Mouse (Mus musculus) kidney, postnatal 10 days (tissue): Measurements from ENCODE around the gene Nop9.

Source experiments
- DNase-seq: peaks from one replicate; pipeline ENCODE4 v3.0.0; 2021; ENCODE audit warnings: mixed read lengths

Nop9 gene

DNA sequence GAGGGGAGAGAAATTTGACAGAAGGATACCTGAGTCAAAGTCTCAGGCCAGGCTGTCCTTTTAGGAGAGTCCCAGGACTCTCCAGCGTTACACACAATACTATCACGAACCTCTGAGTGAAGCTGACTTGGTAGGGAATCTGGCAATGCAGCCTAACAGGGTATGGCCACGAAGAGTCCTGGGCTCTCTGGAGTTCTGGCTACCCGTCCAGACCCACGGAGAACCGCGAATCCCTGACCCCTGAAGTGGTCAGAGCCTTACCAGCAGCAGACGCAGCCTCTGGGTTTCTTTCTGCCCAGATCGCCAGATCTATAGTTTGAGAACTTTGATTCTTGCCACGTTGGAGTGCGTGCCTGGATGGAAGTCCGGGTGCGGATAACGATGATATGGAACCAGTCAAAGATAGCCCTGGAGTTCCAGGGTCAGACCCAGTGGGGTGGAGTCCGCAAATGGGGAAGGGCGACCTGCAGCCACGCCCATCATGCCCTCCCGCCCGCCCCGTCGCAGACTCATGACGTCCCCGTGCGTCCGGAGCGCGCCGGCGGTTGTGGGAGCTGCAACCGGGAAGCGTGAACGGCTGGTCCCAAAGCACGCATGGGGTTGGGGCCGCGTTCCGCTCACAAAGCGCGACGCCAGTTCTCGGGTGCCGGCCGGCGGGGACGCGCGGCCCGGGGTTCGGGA, at the start of gene Nop9, which contains the start of gene Dhrs1:
Gene Nop9 (plus strand): TSS at position 514 of the 681 bp plus-strand sequence.
Gene Dhrs1 (minus strand): TSS at position 511 of the 681 bp plus-strand sequence.
- peak; percentile 94 for DNase-seq

DNA sequence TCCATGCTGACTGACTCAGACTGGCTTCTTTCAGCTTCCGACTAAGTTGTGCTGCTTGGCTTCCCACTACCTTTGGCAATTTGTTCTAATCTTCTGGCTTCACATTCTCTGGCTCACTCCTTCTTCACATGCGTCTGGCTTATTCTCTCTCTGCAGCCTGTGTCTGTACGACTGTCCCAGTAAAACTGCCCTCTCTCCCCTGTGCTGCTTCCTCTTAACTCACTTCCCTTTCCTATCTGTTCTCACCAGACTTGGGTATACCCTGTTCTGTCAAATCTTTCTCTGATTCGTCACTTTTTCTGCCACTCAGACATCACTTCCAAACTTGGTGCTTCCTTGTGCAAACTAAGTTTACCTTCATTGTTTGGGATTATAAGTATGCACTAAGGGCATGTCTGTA, 48.3 kb upstream of the Nop9 start:
- no peak for DNase-seq

DNA sequence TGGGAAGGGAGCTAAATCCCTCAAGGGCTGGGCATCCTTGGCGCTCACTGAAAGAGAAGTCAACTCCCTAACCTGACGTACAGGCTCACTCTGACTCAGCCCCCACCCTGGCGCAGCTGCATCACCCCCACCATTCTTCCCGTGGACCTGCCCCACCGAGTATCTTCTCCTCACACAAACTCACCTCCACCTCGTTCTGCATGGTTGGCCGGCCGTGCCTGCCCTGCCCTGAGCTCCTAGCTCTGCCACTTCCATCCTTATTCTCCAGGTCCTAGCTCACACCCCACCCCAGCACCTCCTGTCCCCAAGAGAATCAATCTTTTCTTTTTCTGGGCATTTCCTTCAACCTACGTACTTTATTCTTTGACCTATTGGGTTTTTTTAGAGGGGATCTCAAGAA, 44.4 kb upstream of the Nop9 start:
- no peak for DNase-seq

DNA sequence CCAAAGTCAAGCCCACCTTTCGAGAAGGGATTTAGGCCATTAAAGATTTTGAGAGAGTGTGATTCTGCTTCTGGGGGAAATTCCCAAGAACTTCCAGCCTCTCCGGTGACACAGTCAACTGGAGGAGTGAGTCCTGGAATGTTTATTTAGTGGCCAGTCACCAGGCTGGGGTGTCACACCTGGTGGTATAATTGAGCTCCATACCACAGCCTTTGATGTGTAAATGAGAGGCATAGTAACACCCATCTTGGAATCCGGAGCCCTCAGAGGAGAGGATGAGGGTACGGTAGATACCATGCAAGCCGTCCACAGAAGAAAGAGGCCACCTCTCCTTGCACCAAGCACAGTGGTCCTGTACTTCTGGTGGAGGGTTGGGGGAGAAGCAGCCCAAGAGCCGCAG, 42.7 kb upstream of the Nop9 start:
- no peak for DNase-seq

DNA sequence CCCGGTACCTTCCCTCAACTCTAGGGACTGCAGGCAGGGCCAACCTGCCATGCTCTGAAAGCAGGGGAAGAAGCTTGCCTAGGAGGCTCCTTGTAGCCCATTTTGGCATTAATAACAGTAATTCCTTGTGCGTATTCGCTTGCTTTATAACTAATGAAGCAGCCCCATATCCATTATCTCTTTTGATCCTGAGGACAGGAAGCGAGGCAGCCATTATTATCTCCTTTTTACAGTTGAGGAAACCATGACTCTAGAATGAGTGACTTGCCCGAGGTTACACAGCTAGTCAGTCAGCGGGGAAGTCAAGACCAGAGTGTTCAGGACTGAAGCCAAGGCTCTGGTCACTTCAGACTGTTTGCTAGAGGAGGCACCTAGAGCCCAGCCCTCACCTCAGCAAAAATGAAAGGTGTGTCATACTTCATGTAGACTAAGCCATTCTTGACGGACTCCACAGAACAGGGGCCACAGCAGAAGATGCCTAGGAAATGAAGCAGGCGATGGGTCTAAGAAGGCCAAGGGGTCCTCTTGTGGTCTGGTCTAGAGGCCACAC, 39.4 kb upstream of the Nop9 start:
- DNase-seq, result no peak

DNA sequence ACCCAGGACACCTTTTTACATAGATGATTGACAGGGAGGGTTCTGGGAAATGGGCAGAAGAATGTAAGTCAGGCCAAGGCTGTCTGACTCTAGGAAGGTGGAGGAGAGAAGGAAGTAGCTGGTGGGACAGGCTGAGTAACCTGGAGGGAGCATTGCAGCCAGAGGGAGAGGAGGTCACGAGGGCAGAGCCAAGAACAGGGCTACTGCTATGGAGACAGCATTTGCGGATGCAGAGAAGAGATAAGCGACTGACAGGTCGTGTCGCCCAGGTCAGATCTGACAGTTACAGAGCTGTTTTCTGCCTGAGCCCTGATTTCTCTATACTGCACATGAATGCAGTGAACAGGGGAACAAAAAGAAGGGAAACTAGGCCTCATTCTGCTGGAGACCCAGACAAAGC, 38.1 kb upstream of the Nop9 start:
- DNase-seq, result no peak

DNA sequence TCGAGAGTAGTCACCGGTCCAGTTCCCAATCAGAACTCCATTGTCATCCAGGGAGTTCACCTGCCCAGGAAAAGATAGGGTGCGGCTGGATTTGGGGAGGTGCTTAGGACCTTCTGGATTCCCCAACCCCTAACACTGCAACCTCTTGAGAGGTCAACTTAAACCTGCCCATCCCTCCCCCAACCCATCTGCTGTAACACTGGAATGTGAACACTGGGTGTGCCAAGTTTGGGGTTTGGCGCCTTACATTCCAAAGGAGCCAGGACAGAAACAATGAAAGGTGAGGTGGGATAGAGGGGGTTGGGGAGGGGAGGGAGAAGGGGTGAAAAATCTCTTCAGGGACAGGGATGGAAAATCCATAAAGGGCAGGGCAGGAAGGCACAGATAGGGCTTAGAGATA, 36.0 kb upstream of the Nop9 start:
- DNase-seq, result no peak

DNA sequence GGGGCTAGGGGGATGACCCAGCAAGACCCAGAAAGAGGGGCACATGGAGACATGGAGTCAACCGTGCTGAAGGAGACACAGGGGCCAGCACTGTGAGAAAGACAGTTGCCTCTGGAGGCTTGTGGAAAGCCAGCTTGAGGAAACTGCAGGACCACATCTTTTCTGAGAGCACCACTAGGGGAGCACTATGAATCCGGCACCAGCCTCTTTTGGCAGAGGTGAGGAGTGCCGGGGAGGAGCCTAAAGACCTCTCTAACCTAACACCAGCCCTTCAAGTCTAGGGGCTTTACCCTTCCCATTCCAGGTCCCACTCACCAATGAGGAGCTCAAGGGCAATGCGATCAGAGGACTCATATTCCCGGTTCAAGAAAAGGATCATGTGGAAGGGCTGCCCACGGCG, 33.7 kb upstream of the Nop9 start:
- DNase-seq, result no peak

DNA sequence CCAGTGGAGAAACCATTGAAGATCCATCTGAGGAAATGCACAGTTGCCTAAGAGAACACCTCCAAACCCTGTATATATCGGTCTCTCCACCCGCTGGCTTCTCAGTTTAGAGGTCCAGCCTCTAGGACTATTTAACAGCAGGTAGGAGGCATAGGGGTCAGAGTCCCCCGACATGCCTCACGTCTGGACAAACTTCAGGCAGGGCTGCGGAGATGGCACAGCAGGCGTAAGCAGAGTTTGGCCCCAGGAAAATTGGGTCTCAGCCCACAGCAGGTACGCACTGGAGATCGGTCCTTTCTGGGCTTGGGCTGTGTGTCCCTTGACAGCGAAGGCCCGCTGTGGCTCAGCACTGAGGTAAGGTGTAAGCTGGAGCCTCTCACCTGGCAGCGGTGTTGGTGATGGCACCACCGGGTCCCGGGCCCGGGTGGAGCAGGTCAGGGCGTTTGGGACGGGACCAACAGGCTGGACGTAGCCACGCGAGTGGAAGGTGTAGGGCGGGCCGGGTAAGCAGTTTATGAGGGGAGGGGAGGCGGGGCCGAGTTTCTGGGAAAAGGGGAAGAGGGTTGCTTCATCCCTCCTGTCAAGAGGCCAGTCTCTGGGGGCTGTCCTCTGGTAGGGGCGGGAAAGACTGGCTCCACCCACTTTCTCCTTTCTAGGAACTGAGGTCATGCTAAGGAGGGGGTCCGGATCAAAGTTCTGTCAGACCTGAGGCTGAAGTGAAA, 32.3 kb upstream of the Nop9 start:
- peak; percentile 66 for DNase-seq

DNA sequence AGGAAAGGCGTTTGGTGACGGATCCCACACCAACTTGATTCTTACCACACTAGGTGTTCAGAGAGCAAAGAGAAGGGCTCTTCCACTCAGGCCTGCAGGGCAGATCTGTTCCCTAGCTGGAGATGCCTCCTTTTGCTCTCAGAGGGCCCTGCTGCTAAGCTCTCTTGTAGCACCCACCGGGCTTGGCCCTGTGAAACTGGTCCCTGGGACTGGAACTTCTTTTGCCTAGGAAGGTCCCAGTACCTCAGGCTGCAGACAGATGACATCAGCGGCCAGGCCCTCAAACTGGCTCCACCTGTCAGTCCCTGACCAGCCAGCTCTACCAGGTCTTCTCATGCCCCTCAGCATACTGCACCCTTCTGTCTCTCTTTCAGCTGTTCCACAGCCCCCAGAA, 31.8 kb upstream of the Nop9 start, which contains the start of gene Tgm1:
Gene Tgm1 (minus strand): TSS at position 198 of the 394 bp plus-strand sequence.
- no peak for DNase-seq

DNA sequence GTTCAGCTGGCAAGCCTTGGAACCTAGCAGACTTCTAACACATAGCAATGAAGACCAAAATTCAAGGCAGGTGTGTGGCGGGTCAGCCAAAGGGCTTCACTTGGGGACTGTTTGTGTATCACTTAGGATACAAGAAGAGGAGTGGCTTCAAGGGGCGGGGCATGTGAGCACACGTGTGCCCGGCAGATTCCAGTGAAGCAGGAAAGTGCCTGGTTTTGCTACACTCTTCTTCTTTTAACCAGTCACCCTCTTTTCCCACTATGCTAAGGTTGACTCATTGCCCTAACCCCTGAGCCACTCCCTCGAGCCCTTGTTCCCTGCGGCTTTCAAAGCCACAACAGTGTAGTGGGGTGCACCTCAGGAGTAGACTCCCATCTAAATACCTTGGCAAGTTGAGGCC, 30.6 kb upstream of the Nop9 start:
- peak; percentile 38 for DNase-seq

DNA sequence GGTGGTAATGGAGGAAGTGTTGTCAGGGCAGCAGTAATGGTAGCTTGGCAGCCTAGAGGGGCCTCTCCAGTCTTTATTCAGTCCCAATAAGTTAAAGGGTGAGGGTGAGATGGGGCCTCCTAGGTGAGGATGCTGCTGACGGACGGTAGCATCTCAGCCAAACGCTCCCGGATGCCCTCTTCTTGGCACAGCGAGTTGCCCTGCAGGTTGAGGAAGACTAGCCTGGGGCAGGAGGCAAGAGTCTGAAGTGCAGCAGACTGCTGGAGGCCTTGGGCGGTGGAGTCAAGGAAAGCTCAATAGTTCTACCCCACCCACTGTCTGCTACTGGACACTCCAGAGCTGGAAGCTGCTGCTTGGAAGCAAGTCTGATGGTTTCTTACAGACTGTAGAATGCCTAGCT, 29.2 kb upstream of the Nop9 start:
- DNase-seq, result peak; percentile 32

DNA sequence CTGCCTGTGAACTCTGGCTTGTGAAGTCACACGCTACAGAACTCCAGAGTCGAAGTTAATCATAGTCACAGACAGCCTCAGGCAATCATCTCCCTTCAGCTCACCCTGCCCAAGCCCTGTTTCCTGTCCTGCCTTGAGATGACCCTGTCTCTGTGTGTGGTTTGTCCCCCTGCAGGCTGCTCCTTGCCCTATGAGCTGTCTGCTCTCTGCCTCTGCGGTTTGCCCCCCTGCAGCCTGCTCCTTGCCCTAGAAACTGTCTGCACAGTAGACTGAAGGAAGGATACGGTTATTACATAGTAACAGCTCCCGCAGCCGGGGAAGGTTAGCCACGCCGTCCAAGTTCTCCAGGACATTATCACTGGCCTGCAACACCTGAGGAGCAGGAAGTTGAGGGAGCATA, 28.6 kb upstream of the Nop9 start:
- DNase-seq, result peak; percentile 68

DNA sequence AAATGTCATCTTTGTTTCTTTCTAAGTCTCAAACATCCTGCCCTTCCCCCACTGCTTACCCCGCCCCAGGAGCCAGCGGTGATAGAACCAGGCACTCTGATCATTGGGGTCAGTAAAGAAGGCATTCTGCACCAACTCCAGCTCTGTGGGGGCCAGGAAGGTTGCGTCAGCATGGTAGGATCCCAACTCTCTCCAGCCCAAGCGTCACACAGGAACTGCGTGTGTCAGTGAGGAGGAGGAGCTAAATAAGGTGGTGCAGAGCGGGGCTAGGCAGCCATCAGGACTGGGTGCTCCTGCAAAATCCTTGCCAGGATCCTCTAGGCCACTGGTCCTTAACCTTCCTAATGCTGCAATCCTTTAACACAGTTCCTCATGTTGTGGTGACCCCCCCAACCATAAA, 25.8 kb upstream of the Nop9 start:
- peak; percentile 3 for DNase-seq

DNA sequence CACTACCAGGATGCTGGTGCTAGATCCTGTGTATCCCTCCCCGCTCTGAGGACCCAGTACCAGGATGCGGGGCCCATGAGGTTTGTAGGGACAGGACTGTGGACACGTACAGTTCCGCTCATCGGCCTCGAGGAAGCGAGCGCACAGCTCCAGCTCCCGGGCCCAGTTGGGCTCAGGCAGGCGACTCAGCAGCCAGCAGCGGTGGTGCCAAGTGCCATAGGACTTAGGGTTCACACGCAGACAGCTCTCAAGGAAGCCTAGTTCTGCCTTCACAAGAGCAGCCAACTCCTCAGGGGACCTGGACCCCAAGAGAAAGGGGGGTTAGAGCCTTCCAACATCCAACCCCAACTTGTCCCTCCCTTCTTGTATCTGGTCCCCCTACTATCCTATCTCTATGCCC, 24.8 kb upstream of the Nop9 start:
- peak; percentile 31 for DNase-seq

DNA sequence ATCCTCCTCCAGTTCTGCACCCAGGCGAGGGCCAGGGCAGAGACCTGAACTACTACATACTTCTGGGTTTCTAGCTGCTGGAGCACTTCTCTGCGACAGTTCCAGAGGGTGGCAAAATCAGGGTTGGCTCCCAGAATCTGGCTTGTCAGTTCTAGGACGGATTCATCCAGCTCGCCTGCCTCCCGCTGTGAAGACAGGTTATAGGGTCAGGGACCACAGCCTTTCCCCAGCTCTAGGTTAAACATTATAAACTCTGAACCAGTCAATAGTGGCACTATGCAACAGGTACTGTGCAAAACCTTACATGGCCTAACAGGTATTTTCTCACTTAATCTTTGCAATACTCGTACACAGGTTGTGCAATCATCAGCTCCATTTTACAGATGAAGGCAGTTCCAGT, 24.4 kb upstream of the Nop9 start:
- DNase-seq, result peak; percentile 48

DNA sequence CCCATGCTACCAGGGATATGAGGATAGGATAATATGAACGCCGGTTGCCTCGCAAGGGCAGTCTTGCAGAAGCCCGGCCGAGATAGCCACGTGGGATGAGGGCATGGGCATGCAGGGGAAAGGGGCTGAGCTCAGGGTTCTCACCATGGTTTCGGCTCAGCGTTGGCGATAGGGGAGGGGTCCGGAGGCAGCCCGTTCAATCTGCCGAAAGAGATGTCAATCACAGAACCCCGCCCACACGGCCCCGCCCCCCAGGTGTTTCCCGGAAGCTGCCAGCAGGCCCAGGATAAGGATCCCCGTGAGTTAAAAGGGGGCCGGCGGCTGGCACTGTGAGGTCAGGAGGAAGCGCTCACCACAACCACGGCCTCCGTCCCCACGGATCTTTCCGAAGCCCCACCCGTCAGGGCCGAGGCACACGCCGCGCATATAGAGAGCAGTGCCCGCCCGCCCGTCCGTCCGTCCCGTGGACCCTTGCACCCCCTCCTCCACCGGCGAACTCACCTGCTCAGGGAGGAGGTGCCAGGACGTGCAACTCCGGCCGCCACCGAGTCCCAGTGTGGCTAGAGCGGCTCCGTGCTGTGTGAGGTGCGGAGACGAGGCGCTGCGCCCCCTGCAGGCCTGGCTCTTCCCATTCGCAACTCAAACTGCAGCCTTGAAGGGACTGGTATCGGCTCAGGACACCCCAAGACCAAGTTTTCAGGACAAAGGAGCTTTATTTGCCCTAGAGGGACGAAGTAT, 23.6 kb upstream of the Nop9 start, which contains the start of gene Rabggta:
Gene Rabggta (minus strand): TSS at position 564 of the 738 bp plus-strand sequence.
- DNase-seq, result peak; percentile 96

DNA sequence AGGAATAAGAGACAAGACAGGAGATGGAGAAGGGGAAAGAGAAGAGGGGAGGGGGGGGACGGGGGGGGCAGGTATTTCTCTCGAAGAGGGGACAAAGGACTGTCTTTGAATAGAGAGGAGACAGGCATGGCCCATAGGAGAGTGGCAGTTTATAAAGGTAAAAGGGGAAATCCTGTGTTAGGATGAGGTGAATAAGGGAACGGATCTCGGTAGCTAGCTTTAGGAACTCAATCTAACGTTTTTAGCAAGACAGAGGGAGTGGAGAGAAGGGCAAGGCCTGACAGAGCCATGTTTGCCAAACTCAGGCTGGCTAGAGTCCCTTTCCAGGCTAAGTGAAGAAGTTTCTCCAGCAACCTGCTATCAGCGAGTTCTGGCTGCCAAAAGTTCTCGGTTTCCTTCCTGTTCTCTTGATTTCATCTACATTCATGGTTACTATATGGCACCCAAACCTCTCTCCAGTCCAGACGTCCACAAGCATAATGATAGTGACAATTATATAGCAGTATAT, 23.0 kb upstream of the Nop9 start:
- DNase-seq, result no peak

DNA sequence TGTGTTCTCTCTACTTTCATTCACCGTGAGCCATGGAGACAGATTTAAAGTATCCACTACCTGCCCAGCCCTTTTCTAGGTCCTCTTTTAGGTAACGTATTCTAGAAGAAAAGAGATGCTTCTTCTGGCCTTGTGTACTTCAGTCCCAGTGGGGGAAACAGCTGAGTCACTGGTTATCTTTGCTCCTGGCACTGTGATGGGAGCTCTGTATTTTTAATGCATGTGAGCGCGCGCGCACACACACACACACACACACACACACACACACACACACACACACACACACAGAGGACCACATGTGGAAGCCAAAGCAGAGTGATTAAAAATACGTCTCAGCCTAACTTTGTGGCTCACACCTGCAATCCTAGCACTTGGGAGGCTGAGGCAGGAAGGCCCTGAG, 22.1 kb upstream of the Nop9 start:
- no peak for DNase-seq

DNA sequence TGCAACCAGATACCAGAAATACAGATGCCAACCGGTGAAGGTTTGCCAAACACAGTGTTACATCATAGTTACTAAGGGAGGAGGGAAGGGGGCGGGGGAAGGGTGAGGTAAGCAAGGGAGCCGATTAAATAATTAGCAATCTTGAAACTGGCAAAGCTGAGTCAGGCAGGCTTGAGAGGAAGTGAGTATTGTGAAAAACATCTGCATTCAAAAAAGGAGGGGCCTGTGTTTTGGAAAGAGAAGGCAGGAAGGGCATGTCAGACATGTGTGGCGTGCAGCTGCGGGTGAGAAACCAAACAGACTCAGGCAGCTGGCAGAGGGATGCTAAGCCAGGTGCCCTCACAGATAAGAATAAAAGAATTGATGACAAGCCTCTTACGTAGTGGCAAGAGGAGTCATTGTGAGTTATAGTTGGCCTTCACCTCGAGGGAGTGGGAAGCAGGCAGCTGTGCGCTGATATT, 21.1 kb upstream of the Nop9 start:
- peak; percentile 43 for DNase-seq

DNA sequence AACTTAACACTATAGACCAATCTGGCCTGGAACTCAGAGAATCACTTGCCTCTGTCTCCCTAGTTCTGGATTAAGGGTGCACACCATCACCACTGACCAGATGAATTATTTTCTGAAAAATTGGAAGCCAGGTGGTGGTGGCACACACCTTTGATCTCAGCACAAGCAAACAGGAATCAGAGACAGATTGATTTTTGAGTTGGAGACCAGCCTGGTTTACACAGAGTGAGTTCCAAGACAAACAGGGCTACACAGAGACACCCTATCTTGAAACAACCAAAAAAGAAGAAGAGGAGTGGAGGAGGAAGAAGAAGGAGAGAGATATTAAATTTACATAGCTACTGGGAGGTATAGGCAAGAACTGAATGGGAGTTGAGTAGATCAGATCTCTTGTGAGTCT, 19.2 kb upstream of the Nop9 start:
- DNase-seq, result no peak

DNA sequence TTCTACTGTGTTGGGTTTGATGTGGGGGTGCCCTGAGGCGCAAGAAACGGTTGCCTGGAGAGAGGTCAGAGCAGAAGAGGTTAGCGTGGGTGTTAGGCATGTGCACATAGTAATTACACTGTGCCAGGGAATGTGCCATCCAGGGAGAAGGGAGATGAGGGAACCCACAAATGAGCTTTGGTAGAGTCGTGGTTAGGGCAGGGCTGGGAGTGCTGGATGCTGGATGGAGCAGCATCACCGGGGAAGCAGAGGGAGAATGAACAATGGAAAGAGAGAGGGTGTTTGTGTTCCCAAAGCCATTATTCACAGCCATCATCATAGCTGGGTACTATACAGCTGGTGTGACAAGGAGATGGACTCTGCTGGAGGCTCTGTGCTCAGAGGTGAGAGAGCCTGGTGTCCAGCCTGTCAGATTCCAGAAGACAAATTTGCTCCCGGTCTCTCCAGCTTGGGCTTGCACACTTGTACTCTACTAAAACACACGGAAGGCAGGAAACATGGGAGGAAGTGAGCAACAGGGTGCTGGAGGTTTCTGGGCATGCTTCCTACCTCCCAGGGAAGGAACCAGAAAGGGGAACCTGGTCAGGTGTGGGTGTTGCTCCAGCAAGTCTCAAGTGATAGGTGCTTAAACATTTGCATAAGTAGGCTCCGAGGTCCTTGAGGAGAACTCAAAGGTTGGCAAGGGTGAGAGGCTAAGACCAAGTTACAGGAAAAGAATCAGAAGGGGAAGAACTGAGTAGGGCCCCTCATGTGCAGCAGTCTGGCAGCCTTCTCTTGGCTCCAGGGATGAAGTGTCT, 17.4 kb upstream of the Nop9 start:
- DNase-seq, result no peak
